Mouse (Mus musculus) layer of hippocampus, adult 11-12 months (tissue): Measurements from ENCODE around the gene Ldb2.

ENCODE experiments used
- DNase-seq: peaks from one replicate; pipeline ENCODE4 v3.0.0; 2022; ENCODE audit warnings: low spot score

Gene Ldb2

DNA sequence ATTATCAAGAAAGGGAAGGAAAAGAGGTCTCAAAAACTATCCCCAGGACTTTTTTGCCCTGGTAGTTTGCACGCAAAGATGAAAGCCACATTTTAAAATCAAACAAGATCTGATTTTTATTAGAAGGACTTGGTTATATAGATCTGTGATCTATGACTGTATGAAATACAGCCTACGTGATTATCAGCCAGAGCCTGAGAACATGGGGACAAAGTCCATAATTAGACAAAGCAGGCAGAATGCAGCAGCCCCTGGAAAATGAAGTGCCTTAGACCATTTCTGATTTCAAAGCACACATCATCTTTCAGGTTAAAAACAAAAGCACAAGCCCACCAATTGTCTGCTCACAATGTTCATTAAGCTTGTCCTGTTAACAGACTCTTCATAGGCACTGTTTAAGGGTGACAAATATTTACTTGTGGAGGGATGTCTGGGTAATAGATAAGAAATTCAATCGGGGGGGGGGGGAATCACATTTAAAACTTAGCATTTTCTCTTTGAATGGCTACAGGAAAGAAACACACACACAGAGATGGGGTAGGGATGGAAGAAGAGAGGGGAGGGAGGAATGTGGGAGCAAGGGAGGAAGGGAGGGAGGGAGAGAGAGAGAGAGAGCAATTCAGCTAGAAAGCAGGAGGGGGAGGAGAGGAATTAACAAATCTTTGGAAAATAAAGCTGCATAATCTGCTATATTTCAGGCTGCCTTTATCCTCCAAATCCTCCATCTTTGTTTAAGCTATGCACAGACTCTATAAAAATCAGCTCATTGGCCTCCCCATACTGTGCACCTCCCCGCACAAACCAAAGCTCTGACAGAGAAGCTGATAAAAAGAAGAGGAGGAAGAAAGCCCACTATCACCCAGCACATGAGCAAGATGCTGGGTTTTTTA is 153.3 kb downstream of the Ldb2 start:
- DNase-seq: no peak

DNA sequence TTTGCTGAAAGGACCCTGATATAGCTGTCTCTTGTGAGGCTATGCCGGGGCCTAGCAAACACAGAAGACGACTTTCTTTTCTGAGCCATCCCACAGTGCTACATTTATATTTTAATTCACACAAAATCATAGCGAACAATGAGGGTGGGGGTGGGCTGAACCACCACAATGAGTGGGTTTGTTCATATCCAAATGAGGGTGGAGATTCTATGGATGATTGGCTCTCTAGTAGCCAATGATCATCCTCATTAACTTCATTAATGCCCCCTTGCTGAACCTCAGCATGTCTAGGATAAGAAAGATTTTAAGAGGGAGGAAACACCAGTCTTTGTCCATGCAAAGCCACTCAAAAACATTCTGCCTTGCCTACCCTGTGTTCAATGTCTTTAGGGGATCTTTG is 156.4 kb downstream of the Ldb2 start:
- no peak for DNase-seq

DNA sequence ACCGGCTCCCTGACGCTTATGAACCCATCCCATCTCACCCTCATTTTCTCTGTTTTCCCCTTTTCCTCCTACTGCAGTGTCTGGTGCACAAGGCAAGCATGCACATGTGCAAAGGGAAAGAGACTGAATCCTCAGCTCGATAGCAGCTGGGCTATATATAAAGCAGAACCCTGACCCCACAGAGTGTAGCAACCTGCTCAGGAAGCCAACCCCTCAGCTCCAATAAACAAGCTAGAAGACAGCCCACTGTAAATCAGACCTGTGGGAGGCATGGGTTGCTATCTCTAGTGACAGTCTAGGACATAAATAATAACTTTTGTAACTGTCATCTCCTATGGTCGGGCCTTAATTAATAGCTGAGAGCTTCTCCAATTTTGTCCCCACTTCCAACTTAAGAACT is 158.4 kb downstream of the Ldb2 start:
- no peak for DNase-seq

DNA sequence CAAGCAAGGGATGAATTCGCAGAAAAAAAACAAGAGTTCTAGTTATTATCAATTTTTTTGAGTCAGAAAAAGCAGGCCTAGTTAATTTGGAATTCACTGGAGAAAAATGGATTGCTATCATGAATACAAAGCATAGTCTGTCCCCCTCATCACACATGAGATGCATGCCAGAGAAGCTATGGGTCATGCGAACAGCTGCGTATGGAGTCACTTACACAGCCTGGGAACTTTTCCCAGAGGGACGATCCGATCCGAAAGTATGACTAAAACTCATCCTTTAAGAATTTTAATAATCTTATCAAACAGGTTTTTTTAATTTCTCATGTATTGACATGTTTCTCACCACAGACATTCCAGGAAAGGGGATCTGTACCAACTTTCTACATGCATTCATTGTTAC is 163.9 kb downstream of the Ldb2 start:
- DNase-seq: no peak

DNA sequence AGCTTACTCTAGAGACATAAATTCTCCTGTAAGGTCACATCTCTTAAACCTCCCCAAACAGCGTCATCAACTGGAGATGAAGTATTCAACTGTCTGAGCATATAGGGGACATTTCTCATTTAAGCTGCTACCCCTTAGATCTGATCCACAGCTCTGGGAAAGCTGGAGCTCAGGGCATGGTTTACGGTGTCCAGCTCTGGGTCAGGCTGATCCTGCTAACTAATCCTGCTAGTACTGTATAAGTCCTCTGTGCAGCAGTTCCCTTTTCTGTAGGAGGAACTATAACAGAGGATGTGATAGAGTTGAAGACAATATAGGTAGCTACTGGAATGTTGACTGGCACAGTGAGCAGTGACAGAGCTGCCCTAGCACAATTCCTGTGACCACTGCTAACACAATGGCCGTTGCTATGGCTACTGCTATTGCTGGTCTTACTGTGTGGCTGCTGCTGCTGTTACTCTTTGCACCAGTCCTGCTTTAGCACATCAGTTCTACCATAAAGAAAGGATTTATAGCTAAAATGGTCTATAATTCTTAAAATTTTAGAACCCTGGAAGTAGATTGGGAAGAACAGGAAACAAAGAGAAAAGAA is 170.3 kb downstream of the Ldb2 start:
- DNase-seq: no peak

DNA sequence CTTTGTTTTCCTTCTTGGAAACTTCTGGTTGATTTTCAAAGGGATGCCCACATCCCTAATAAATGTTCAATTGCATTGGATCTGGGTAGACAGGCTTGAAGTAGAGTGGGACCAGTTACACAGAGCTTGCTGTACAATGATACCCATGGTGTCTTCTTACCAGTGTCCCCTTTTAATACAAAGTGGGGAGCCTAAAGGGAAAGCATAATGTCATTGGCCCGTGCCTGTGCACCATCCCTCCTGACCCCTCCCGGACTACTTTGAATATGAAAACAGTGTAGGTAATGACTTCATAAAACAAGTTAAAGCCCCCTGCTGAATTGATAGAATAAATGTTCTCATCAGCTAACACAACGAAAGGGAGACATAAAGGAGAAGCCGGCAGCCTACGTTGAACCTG is 172.0 kb downstream of the Ldb2 start:
- no peak for DNase-seq

DNA sequence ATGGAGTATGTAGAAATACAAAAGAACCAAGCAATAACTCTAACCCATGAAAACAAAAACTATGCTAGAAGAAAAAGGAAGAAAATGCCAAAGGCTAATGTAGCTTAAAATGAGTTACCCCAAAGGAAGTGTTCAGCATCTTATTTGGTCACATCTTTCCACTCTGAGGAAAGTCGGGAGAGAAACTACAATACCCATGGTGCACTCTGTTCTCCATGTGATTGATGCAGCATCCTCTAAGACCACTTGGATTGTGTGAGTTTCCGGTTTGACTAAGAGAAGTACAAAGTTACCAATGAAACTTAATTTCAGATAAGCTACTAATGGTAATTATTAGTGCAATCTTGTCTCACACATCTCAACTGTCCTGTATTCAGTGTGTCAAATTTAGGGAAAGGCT is 172.6 kb downstream of the Ldb2 start:
- DNase-seq: no peak

DNA sequence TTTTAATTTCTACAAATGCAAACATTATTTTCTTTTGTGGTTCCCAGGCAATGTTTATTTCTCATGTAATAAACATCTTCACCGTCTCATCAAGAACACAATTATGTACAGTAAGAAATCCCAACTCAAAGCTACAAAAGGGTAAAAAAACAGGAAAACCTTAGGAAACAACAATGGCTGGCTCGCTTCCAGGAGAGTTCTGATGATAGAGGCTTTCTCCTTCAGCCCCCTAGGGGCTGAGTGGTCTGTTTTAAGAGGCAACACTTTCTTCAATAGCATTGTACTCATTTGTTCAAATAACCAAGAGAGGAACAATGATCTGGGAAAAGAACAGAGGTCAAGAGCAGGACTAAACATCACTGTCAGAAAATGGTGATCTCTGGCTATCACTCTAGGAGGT is 173.4 kb downstream of the Ldb2 start:
- no peak for DNase-seq

DNA sequence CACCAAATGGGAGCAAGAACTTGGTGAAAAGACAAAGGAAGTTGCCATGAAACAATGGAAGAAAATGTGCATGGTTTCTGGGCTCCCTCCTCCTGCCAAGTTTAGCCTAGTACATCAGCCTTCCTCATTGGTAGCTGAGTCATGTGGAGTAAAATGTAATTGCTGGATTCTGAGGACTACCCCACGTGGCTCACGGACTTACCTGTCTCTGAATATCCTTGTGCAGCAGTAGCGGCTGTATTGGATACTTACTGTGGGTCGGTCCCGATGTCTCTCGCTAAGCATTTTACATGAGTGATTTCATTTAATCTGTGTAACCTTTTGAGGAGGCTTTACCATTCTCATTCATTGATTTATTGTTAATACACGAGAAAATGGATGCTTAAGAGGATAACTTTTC is 183.8 kb downstream of the Ldb2 start:
- no peak for DNase-seq

DNA sequence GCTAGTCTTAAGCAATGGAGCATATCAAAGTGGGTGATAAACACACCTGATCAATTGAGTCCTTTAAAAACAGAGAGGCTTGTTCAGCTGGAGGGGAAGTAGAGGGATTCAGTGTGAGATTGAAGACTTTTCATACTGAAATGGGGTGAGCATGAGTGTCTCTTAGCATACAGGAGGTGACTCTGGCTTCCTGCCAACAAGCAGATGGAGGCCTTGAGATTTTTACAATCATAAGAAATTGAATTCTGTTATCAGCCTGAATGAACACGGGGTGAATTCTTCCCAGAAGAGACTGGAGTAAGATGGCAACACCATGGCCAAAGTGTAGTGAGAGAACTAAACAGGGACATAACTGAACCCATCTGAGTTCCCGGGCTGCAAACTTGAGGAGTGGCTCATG is 190.6 kb downstream of the Ldb2 start:
- DNase-seq: no peak

DNA sequence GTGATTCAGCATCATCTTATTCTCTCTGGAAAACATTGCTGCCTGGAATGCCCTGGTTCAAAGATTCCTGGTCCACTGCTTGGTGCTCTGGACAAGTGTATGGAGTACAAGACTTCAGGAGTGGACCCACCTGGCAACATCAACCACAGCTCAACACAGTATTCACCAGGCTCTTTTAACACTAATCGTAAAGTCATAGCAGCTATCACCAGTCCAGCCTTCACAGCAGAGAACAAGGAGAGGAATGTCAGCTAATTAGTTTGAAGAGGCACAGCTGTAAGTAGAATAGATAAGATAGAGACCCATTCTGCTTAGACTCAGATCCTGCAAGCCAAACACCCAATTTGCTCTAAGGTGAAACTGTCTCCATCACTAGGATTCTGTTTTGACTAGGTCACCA is 198.1 kb downstream of the Ldb2 start:
- no peak for DNase-seq

DNA sequence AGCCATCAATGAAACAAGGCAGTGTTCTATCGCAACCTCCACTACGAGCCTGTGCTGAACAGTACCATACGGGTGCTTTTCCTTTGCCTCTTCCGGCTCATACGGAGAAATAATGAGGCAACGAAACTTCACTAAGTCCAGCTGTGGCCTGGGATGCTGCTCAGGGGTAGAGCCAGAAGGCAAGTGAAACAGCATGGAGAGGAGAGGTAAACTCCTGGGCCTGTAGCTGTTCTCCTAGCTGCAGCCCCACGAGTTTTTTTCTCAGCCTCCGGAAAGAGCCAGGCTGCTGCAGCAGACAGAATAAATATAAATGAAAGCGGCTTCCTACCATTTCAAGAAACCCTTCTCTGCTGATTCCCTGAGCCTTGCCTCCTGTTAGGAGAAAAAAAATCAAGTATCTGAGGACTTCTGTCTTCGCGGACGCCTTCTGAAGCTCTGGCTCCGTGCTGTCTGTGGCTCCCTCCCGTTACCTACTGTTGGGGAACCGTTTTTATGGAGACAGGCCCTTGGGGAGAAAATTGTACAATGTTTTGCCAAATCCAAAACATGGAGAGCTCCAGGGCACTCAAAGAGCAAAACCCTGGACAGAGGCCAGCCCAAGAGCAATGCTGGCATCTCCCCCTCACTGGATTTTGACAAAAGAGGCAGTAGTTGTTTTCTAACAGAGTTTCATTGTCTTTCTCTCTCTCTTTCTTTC is 205.8 kb downstream of the Ldb2 start:
- peak; percentile 13 for DNase-seq

DNA sequence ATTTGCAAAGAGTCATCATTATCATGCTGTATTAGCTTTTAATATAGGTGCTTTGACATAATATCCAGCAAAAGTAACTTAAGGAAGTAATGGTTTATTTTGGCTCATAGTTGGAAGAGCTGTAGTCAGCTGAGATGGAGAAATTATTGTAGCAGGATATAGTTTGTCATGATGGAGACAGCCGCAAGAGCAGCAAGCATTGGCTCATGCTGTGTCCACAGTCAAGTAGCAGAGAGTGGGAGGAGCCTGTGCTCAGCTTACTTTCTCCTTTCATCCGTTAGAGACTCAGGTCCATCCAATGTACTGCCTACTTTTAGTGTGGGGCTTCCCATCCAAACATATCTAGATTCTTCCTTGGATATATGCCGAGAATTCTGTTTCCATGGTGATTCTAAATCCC is 208.7 kb downstream of the Ldb2 start:
- no peak for DNase-seq

DNA sequence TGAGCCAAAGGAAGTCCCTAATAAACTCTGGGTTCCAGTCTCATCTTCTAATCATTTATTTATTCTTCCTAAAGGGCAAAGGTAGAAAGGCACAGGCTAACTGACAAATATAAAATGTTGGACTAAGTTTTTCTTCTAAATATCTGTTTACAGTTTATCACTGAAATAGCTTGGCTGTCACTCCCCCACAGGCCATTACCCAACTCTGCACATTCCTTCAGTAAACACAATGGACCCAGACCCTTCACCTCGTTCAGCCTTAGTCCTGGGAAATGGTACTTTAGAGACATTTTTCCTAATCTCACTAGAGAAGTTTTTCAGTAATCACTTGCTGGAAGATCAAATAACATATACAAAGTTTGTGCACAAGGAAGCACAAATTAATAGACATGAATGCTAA is 210.2 kb downstream of the Ldb2 start:
- no peak for DNase-seq

DNA sequence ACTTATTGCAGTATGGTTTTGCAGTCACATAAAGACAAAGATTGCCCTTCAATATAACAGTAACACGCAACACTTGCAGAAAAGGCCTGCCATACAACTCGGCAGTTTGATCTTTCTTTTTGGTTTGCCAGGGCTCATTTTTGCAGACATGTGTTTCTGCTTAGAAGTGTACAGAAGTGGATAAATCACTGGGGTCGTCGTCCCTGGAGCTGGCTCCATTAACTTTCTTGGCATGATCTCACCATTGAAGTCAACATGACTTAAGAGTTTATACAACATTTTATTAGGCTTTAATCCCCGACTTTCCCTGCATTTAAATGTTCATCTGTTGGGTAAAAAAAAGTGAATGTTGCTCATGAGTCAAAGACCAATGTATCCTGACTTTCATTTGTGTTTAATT is 212.9 kb downstream of the Ldb2 start:
- no peak for DNase-seq

DNA sequence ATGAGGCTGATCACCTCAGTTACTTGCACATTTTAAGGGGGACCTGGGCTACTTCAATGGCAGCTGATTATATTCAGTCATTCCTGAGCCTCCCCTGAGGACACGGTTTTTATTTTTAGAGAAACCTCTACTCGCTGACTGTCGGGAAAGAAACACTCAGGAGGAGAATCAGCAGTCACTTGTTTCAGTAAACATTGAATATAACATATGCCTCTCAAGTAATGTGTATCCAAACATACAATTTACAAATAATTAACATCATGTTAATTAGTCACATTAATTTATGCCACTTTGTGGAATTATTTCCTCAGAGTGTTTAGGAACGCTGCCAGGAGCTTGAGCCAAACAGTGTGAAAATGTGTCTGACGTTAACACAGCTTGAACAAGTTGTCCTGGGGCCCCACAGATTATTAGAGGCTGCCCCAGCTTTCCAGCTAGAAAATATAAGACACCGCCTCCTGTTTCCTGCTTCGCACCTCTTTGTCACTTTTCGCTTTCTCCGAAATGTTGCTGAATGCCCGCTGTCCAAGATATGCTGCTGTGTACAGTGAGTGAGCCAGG is 219.5 kb downstream of the Ldb2 start:
- DNase-seq: peak; percentile 14

DNA sequence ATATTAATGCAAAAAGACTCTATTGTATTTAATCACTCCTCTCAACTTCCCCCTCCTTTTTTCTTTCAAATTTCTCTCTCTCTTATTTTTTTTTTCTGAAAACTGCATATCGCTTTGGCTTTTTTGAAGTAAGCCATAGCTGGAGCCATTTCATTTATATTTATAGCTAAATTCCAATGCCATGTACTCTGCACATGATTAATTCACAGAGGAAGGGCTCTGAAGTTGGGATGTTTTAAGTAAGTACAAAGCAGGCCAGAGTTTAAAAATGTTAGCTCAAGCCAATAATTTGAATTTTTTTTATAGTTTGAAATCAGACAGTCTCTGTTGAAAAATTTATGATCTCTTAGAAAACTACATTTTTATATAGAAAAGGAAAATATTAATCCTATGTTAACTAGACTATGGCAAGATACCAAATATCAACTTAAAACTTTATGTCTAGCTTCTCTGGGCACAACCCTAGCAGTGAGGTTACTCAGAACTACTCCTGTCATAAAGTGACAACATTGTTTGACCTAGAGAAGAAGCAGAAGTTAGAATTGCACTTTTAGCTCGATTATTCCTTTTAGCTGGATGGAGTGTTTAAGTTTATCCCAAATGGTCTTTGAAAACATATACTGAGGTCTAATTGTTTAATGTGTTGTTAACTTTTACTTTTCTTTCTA is 222.7 kb downstream of the Ldb2 start:
- no peak for DNase-seq

DNA sequence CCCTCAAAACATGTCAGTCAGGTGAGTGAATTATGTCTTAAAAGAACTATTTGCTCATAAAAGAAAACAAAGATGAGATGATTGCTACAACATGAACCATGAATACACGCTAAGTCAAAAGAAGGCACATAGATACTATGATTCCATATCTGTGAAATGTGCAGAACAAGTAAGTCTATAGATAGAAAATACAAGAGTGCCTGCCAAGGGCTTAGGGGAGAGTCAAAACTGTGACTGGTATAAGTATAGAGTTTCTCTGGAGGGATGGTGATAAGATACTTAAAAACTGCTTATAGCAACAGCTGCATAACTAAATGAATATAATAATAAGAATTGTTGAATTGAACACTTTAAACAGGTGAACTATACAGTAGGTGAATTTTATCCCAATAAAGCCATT is 224.8 kb downstream of the Ldb2 start:
- DNase-seq: no peak

DNA sequence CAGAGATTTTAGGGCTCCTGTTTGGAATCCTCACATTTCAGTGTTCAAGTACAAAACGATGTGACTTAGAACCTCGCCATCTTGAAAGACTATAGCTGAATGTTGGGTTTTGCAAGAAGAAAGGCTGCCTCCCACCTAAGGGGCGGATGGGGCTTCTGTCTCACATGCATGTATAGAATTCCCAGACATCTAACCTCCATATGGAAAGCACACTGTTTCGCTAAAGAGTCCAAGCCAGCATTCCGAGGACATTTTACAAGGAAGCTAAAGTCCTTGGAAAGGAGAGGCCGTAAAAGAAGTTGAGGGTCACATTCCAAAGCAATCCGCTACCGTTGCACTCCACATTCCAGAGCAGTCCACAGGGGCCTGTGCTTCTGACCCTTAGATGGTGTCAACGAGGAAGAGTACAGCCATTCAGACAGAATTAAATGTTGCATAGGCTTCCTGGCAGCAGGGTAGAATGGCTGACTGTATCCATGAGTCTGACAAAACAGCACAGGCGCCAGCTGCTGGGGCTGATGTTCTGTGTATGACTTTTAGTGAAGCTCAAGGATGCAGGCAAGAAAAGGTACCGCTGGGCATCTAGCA is 245.6 kb downstream of the Ldb2 start:
- DNase-seq: no peak

DNA sequence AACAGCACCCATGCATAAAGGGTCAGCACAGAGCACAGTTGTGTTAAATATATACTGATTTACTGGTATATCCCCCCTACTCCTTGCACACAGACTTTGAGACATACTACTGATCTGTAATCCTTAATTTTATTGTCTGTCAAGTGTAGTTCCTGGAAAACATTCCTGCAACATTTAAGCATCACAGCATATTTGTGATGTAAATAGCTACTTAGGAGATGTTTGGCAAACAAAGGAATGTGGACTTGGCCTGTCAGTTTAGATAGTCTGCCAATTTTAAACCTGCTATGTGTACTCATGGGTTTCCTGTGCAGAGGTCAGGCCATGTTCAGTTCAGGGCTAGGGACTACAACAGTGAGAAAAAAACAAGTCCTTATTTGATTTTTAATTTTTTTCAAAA is 246.3 kb downstream of the Ldb2 start:
- no peak for DNase-seq

DNA sequence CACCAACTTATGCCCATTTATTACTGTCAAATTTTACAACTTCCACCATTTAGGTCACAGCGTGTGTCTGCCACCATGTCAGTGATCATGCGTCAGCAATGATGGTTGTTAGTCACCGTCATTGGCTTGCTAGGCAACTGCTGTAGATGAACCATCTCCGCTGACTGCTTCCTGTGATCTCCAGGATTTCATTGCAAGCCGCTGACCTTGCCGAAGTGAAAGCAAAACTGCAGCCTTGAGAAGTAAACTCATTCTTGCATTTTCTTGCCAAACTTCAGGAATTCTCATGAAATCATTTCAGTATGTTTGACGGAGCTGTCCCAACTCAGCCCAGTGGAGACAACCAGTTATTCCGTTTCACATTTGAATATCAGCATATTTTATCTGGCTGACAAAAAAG is 247.4 kb downstream of the Ldb2 start:
- no peak for DNase-seq

DNA sequence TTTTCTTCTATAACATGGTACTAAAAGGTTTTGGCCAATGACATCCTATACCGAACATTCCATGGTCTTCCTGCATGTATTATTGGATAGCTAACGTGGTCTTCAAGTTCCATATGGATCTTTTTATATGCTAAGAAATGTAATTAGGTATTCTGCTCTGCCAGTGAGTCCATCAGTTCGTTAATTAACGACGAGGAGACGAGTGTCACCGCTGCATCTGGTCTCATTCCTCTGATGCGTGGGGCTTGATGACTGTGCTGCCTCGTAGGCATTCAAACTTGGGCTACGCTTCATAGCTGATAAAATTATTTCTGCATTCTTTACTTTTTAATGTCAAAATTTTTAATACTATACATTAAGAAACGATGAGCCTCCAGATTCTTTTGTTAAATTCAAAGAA is 251.0 kb downstream of the Ldb2 start:
- no peak for DNase-seq
